8 mouse cellular contexts compared by ENCODE assay signal in the genomic region with DNA sequence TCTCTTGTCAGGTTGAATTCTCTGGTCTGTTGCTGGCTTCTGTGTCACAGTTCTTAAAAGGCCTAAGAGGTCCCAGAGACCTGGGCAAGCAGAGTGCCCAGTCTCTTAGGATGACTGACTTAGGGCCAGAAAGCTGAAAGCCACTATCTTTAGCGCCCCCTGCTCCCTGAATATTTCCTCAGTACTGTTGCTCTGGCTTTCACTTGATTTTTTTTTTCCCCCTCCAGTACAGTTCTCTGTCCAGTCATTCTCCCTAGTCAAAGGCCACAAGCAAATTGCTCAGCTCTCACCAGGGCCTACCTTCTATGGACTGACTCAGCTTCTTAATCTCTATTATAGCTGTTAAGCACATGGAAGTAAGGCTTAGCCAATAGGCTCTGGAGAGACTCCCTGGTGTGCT. TPM values are rescaled to one million over a fixed set of nuclear protein-coding genes. Genes with fewer than 3 reads are reported as not detected.
A peak's percentile ranks its signal among the peaks of the same experiment; 100 is the strongest.
DNase-seq lines count a peak whose midpoint lies in the region; ATAC-seq and TF ChIP-seq lines count a peak whose summit lies in the region.

No protein-coding gene starts in this region.

- peaks cover 31% of the 10 kb centered on the region for H3K4me1 ChIP-seq in lung, embryonic 16.5 days (replicated peaks; ENCODE audit: control insufficient read depth, insufficient read depth, low read length)
- H3K4me1 ChIP-seq in brown adipose tissue, adult 24 weeks (ENCODE audit: control insufficient read depth, insufficient read depth, insufficient read length, low read length) = peaks cover 3% of the 10 kb centered on the region; the same call in 1 of the 2 replicates
- H3K4me1 ChIP-seq in hindbrain, embryonic 10.5 days (replicated peaks) = peaks cover 62% of the 10 kb centered on the region
- H3K4me1 ChIP-seq in liver, embryonic 14.5 days (replicated peaks; ENCODE audit: control insufficient read depth in 2 of 2, insufficient read depth in 2 of 2, low read length in 1 of 2) = peaks cover 34 to 50% of the 10 kb centered on the region in 2 experiments

- peak; percentile 59 for TF ChIP-seq CTCF in liver, embryonic 14.5 days (IDR thresholded peaks at IDR 0.05; ENCODE audit: low read depth)

- TF ChIP-seq EP300 in liver, embryonic 14.5 days (IDR thresholded peaks at IDR 0.05; ENCODE audit: low read depth) = no peak

- DNase-seq in lung, postnatal 36 days = no peak
- no peak for DNase-seq in hindbrain, embryonic 10.5 days (ENCODE audit: low spot score)
- DNase-seq in liver, embryonic 14.5 days (ENCODE audit: low read depth in 3 of 3, low spot score in 3 of 3) = no peak
- DNase-seq in left cerebral cortex, adult 8-10 months (ENCODE audit: low spot score in 2 of 2) = no peak
- DNase-seq in adrenal gland, postnatal 25 days = no peak

- no peaks in the 10 kb centered on the region for H3K9me3 ChIP-seq in lung, embryonic 16.5 days (ENCODE audit: control insufficient read depth, low read length)
- H3K9me3 ChIP-seq in hindbrain, embryonic 10.5 days = no peaks in the 10 kb centered on the region
- H3K9me3 ChIP-seq in liver, embryonic 14.5 days (ENCODE audit: control insufficient read depth, low read length) = no peaks in the 10 kb centered on the region

- peak overlapping the region; percentile 65 for H3K4me2 ChIP-seq in lung, embryonic 16.5 days (ENCODE audit: low read depth, low read length)
- H3K4me2 ChIP-seq in liver, embryonic 14.5 days (ENCODE audit: low read depth) = peak overlapping the region; percentile 99

- ATAC-seq in lung, embryonic 16.5 days (ENCODE audit: low read depth) = no peak
- ATAC-seq in liver, embryonic 14.5 days (ENCODE audit: insufficient read depth) = no peak
- no peak for ATAC-seq in granulocyte monocyte progenitor cell, adult 5-6 weeks (replicated peaks; ENCODE audit: poor library complexity, severe bottlenecking)

- H3K9ac ChIP-seq in lung, embryonic 16.5 days (ENCODE audit: low read length) = peak overlapping the region; percentile 98
- peak overlapping the region; percentile 94 for H3K9ac ChIP-seq in liver, embryonic 14.5 days (replicated peaks)

- H3K4me3 ChIP-seq in lung, embryonic 16.5 days (ENCODE audit: low read length) = peak overlapping the region; percentile 99
- peak overlapping the region; percentile 69 for H3K4me3 ChIP-seq in brown adipose tissue, adult 24 weeks (ENCODE audit: insufficient read depth, low read depth, low read length)
- H3K4me3 ChIP-seq in hindbrain, embryonic 10.5 days = peak overlapping the region; percentile 76
- H3K4me3 ChIP-seq in liver, embryonic 14.5 days (ENCODE audit: insufficient read depth in 1 of 2, low read depth in 2 of 2, low read length in 2 of 2) = peak overlapping the region; percentile 94 to 97

- H3K36me3 ChIP-seq in lung, embryonic 16.5 days (ENCODE audit: control insufficient read depth, insufficient read depth, low read length) = peaks cover 23% of the 10 kb centered on the region
- peaks cover 57% of the 10 kb centered on the region for H3K36me3 ChIP-seq in hindbrain, embryonic 10.5 days
- peaks cover 19% of the 10 kb centered on the region for H3K36me3 ChIP-seq in liver, embryonic 14.5 days (replicated peaks; ENCODE audit: control insufficient read depth, insufficient read depth, low read depth)

- WGBS in lung, embryonic 16.5 days = 0% methylated on average over 1 of the region's 1 CpGs
- 7% methylated on average over 1 of the region's 1 CpGs for WGBS in hindbrain, embryonic 10.5 days
- WGBS in liver, embryonic 14.5 days (ENCODE audit: insufficient replicate concordance) = 0% methylated on average over 1 of the region's 1 CpGs

- H3K27ac ChIP-seq in lung, embryonic 16.5 days (ENCODE audit: low read length) = no peak overlapping the region
- no peak overlapping the region for H3K27ac ChIP-seq in brown adipose tissue, adult 24 weeks (replicated peaks; ENCODE audit: low read depth, low read length)
- H3K27ac ChIP-seq in hindbrain, embryonic 10.5 days = peak overlapping the region; percentile 98; the same call in 1 of the 2 replicates
- peak overlapping the region; percentile 76; the same call in 1 of the 2 replicates for H3K27ac ChIP-seq in liver, embryonic 14.5 days

- H3K27me3 ChIP-seq in lung, embryonic 16.5 days (ENCODE audit: control insufficient read depth, insufficient read depth, low read depth, low read length) = no peaks in the 10 kb centered on the region
- no peaks in the 10 kb centered on the region for H3K27me3 ChIP-seq in hindbrain, embryonic 10.5 days (ENCODE audit: insufficient read depth, poor library complexity, severe bottlenecking)
- no peaks in the 10 kb centered on the region for H3K27me3 ChIP-seq in liver, embryonic 14.5 days (ENCODE audit: control insufficient read depth, insufficient read depth, low read length)

RNA-seq across cellular contexts. Expression of a gene that starts 1.6 kb away (rescaled TPM):
- polyA plus RNA-seq in lung, embryonic 16.5 days (2015; fragmentation: Nextera tagmentation; extraction: Ambion mirVana) = 179 and 215 TPM in 2 replicates
- polyA plus RNA-seq in brown adipose tissue, adult 24 weeks (2012; ENCODE audit: insufficient read depth, insufficient read length, missing spikeins) = 5.0 TPM in 1 of 2 replicates, not detected in the other
- polyA plus RNA-seq in hindbrain, embryonic 10.5 days (2016; fragmentation: Nextera tagmentation; extraction: Ambion mirVana) = 364 and 407 TPM in 2 replicates
- polyA plus RNA-seq in liver, embryonic 14.5 days (2012; rRNA removed) = 40.5 and 83.2 TPM in 2 replicates
- polyA plus RNA-seq in liver, embryonic 14.5 days (2014; fragmentation: Nextera tagmentation; extraction: Ambion mirVana) = 139 TPM in 2 replicates
- total RNA-seq in granulocyte monocyte progenitor cell, adult 5-6 weeks (2014; fragmentation: Nextera tagmentation) = 158 and 185 TPM in 2 replicates
- 59.3 and 120 TPM in 2 replicates for total RNA-seq in granulocyte monocyte progenitor cell, adult 5-6 weeks (2017)
- 10 to 100 TPM; 19.8 to 39.6 (median 23.2) TPM for total RNA-seq in left cerebral cortex, adult 8-10 months (2022)
- total RNA-seq in adrenal gland, postnatal 25 days (2021) = 36.3 and 56.0 TPM in 2 replicates

RNA-seq across cellular contexts. Expression of a gene that starts 7.0 kb away (rescaled TPM):
- 55.2 and 56.0 TPM in 2 replicates for polyA plus RNA-seq in lung, embryonic 16.5 days (2015; fragmentation: Nextera tagmentation; extraction: Ambion mirVana)
- polyA plus RNA-seq in brown adipose tissue, adult 24 weeks (2012; ENCODE audit: insufficient read depth, insufficient read length, missing spikeins) = 9.3 and 15.4 TPM in 2 replicates
- 78.3 and 83.5 TPM in 2 replicates for polyA plus RNA-seq in hindbrain, embryonic 10.5 days (2016; fragmentation: Nextera tagmentation; extraction: Ambion mirVana)
- polyA plus RNA-seq in liver, embryonic 14.5 days (2012; rRNA removed) = 26.2 TPM in 2 replicates
- polyA plus RNA-seq in liver, embryonic 14.5 days (2014; fragmentation: Nextera tagmentation; extraction: Ambion mirVana) = 25.5 and 29.5 TPM in 2 replicates
- 20.4 and 30.1 TPM in 2 replicates for total RNA-seq in granulocyte monocyte progenitor cell, adult 5-6 weeks (2014; fragmentation: Nextera tagmentation)
- 29.9 and 36.8 TPM in 2 replicates for total RNA-seq in granulocyte monocyte progenitor cell, adult 5-6 weeks (2017)
- 10 to 100 TPM; 36.8 to 41.5 (median 37.4) TPM for total RNA-seq in left cerebral cortex, adult 8-10 months (2022)
- 38.0 and 40.1 TPM in 2 replicates for total RNA-seq in adrenal gland, postnatal 25 days (2021)

RNA-seq across cellular contexts. Expression of a gene that starts 8.9 kb away (rescaled TPM):
- 41.2 and 42.7 TPM in 2 replicates for polyA plus RNA-seq in lung, embryonic 16.5 days (2015; fragmentation: Nextera tagmentation; extraction: Ambion mirVana)
- 1.4 and 3.5 TPM in 2 replicates for polyA plus RNA-seq in brown adipose tissue, adult 24 weeks (2012; ENCODE audit: insufficient read depth, insufficient read length, missing spikeins)
- polyA plus RNA-seq in hindbrain, embryonic 10.5 days (2016; fragmentation: Nextera tagmentation; extraction: Ambion mirVana) = 55.2 and 58.1 TPM in 2 replicates
- 24.6 and 25.4 TPM in 2 replicates for polyA plus RNA-seq in liver, embryonic 14.5 days (2012; rRNA removed)
- 15.0 and 18.2 TPM in 2 replicates for polyA plus RNA-seq in liver, embryonic 14.5 days (2014; fragmentation: Nextera tagmentation; extraction: Ambion mirVana)
- total RNA-seq in granulocyte monocyte progenitor cell, adult 5-6 weeks (2014; fragmentation: Nextera tagmentation) = 21.4 and 22.0 TPM in 2 replicates
- 9.9 and 10.0 TPM in 2 replicates for total RNA-seq in granulocyte monocyte progenitor cell, adult 5-6 weeks (2017)
- 10 to 100 TPM; 14.4 to 17.8 (median 16.0) TPM for total RNA-seq in left cerebral cortex, adult 8-10 months (2022)
- total RNA-seq in adrenal gland, postnatal 25 days (2021) = 7.5 and 9.2 TPM in 2 replicates

RNA-seq across cellular contexts. Expression of a gene that starts 18.7 kb away (rescaled TPM):
- 50.2 and 51.8 TPM in 2 replicates for polyA plus RNA-seq in lung, embryonic 16.5 days (2015; fragmentation: Nextera tagmentation; extraction: Ambion mirVana)
- 6.2 and 8.6 TPM in 2 replicates for polyA plus RNA-seq in brown adipose tissue, adult 24 weeks (2012; ENCODE audit: insufficient read depth, insufficient read length, missing spikeins)
- polyA plus RNA-seq in hindbrain, embryonic 10.5 days (2016; fragmentation: Nextera tagmentation; extraction: Ambion mirVana) = 72.4 and 75.8 TPM in 2 replicates
- 17.5 and 21.6 TPM in 2 replicates for polyA plus RNA-seq in liver, embryonic 14.5 days (2012; rRNA removed)
- 9.9 and 10.7 TPM in 2 replicates for polyA plus RNA-seq in liver, embryonic 14.5 days (2014; fragmentation: Nextera tagmentation; extraction: Ambion mirVana)
- 26.7 and 29.3 TPM in 2 replicates for total RNA-seq in granulocyte monocyte progenitor cell, adult 5-6 weeks (2014; fragmentation: Nextera tagmentation)
- total RNA-seq in granulocyte monocyte progenitor cell, adult 5-6 weeks (2017) = 26.4 and 42.3 TPM in 2 replicates
- total RNA-seq in left cerebral cortex, adult 8-10 months (2022) = 10 to 100 TPM; 56.5 to 64.4 (median 62.9) TPM
- total RNA-seq in adrenal gland, postnatal 25 days (2021) = 33.5 and 38.6 TPM in 2 replicates

RNA-seq across cellular contexts. Expression of a gene that starts 31.4 kb away (rescaled TPM):
- 0.39 and 0.62 TPM in 2 replicates for polyA plus RNA-seq in lung, embryonic 16.5 days (2015; fragmentation: Nextera tagmentation; extraction: Ambion mirVana)
- not detected in 2 replicates for polyA plus RNA-seq in brown adipose tissue, adult 24 weeks (2012; ENCODE audit: insufficient read depth, insufficient read length, missing spikeins)
- polyA plus RNA-seq in hindbrain, embryonic 10.5 days (2016; fragmentation: Nextera tagmentation; extraction: Ambion mirVana) = 0.39 and 0.73 TPM in 2 replicates
- polyA plus RNA-seq in liver, embryonic 14.5 days (2012; rRNA removed) = 0.22 and 0.42 TPM in 2 replicates
- polyA plus RNA-seq in liver, embryonic 14.5 days (2014; fragmentation: Nextera tagmentation; extraction: Ambion mirVana) = not detected in 2 replicates
- 0.90 TPM in 1 of 2 replicates, not detected in the other for total RNA-seq in granulocyte monocyte progenitor cell, adult 5-6 weeks (2014; fragmentation: Nextera tagmentation)
- not detected in 2 replicates for total RNA-seq in granulocyte monocyte progenitor cell, adult 5-6 weeks (2017)
- total RNA-seq in left cerebral cortex, adult 8-10 months (2022) = 1 to 10 TPM; 4.3 to 5.6 (median 4.9) TPM
- total RNA-seq in adrenal gland, postnatal 25 days (2021) = 1.9 TPM in 1 of 2 replicates, not detected in the other

Comparison
In these comparisons a context has a peak if more than half of its experiments do, and no peak if none do; other contexts are left out.
1. H3K27ac ChIP-seq: peak in hindbrain, embryonic 10.5 days (single experiment) and liver, embryonic 14.5 days (single experiment); none in lung, embryonic 16.5 days (single experiment) and brown adipose tissue, adult 24 weeks (single experiment).
2. Peak in every context shown above with its lines, with median percentiles within 50 percentile points of each other: H3K4me3 ChIP-seq.